ENCODE assay signal across 10 mouse cellular contexts in genomic region chr11:115160883-115161577, GRCm38 (mm10). TPM values are rescaled to one million over a fixed set of nuclear protein-coding genes. Genes with fewer than 3 reads are reported as not detected.
A peak's percentile ranks its signal among the peaks of the same experiment; 100 is the strongest.
DNase-seq lines count a peak whose midpoint lies in the region; ATAC-seq and TF ChIP-seq lines count a peak whose summit lies in the region.
"Had no signal": no experiment of that assay in that cellular context is flagged by ENCODE, and none has a peak within 500 bp of the region (broad histone marks: within the 10 kb centered on the region; RNA-seq: fewer than 3 reads in every experiment).

No protein-coding gene starts in this region.

- DNase-seq in kidney, adult 18-20 months = peak; percentile 82
- peak; percentile 70 for DNase-seq in brain, embryonic 14.5 days (ENCODE audit: low read depth)
- peak; percentile 56 for DNase-seq in gastrocnemius, postnatal 25 days
- DNase-seq in liver = peak; percentile 87
- peak; percentile 90 for DNase-seq in retina, embryonic 14.5 days (ENCODE audit: low spot score)

- peaks cover 27% of the 10 kb centered on the region; the same call in 1 of the 2 replicates for H3K4me1 ChIP-seq in kidney, embryonic 14.5 days (ENCODE audit: control insufficient read depth, insufficient read depth, low read length)
- H3K4me1 ChIP-seq in ES-Bruce4 (ENCODE audit: control insufficient read depth, insufficient read depth, low read length) = peaks cover 4% of the 10 kb centered on the region

- H3K4me2 ChIP-seq in kidney, embryonic 14.5 days (replicated peaks; ENCODE audit: low read depth, low read length) = no peak overlapping the region
- H3K4me2 ChIP-seq: embryonic facial prominence, embryonic 15.5 days; midbrain, embryonic 12.5 days had no signal

- ATAC-seq in kidney, embryonic 14.5 days (ENCODE audit: low FRiP score, low TSS enrichment) = no peak
- ATAC-seq in activated CD4-positive, CD25-positive, alpha-beta regulatory T cell, adult 4 months = no peak

- no peak overlapping the region for H3K27ac ChIP-seq in kidney, embryonic 14.5 days (ENCODE audit: low read depth, low read length)
- no peak overlapping the region for H3K27ac ChIP-seq in ES-Bruce4 (ENCODE audit: insufficient read depth, low read length)
- H3K27ac ChIP-seq: embryonic facial prominence, embryonic 15.5 days; midbrain, embryonic 12.5 days had no signal

- peak; percentile 93 for TF ChIP-seq CTCF in ES-Bruce4 (IDR thresholded peaks at IDR 0.05; ENCODE audit: low read depth, low read length)
- TF ChIP-seq CTCF in brain, embryonic 14.5 days (IDR thresholded peaks at IDR 0.05; ENCODE audit: borderline replicate concordance, extremely low read depth, insufficient read depth, insufficient read length) = peak; percentile 87

- no peak for TF ChIP-seq EP300 in ES-Bruce4 (IDR thresholded peaks at IDR 0.05; ENCODE audit: insufficient read depth, low read depth, low read length)

- no peaks in the 10 kb centered on the region for H3K9me3 ChIP-seq in kidney, embryonic 14.5 days (ENCODE audit: control insufficient read depth, low read length)
- no peaks in the 10 kb centered on the region for H3K9me3 ChIP-seq in ES-Bruce4 (replicated peaks; ENCODE audit: control insufficient read depth, insufficient read depth, low read length, poor library complexity, severe bottlenecking)
- H3K9me3 ChIP-seq: embryonic facial prominence, embryonic 15.5 days had no signal

- 31% methylated on average over 10 of the region's 10 CpGs for WGBS in kidney, embryonic 14.5 days

- no peak overlapping the region for H3K9ac ChIP-seq in kidney, embryonic 14.5 days (ENCODE audit: low read depth, low read length)
- no peak overlapping the region for H3K9ac ChIP-seq in ES-Bruce4 (ENCODE audit: low read depth, poor library complexity, severe bottlenecking)
- H3K9ac ChIP-seq: embryonic facial prominence, embryonic 15.5 days; midbrain, embryonic 12.5 days had no signal

- no peaks in the 10 kb centered on the region for H3K36me3 ChIP-seq in kidney, embryonic 14.5 days (ENCODE audit: control insufficient read depth, insufficient read depth, low read length)
- H3K36me3 ChIP-seq in ES-Bruce4 (ENCODE audit: control insufficient read depth, insufficient read depth, low read length, poor library complexity, severe bottlenecking) = no peaks in the 10 kb centered on the region
- H3K36me3 ChIP-seq: embryonic facial prominence, embryonic 15.5 days; midbrain, embryonic 12.5 days had no signal

- peaks cover 3% of the 10 kb centered on the region; the same call in 1 of the 2 replicates for H3K27me3 ChIP-seq in kidney, embryonic 14.5 days (ENCODE audit: control insufficient read depth, insufficient read depth, low read length)
- H3K27me3 ChIP-seq in ES-Bruce4 (ENCODE audit: control insufficient read depth, insufficient read depth, low read length, poor library complexity, severe bottlenecking) = no peaks in the 10 kb centered on the region

- TF ChIP-seq POLR2A in ES-Bruce4 (IDR thresholded peaks at IDR 0.05; ENCODE audit: insufficient read depth, low read length) = no peak
- TF ChIP-seq POLR2A in brain, embryonic 14.5 days (IDR thresholded peaks at IDR 0.05; ENCODE audit: borderline replicate concordance, extremely low read depth, insufficient read depth, insufficient read length, poor library complexity, severe bottlenecking) = no peak

- H3K4me3 ChIP-seq in kidney, embryonic 14.5 days (ENCODE audit: low read length) = no peak overlapping the region
- no peak overlapping the region for H3K4me3 ChIP-seq in ES-Bruce4 (ENCODE audit: low read depth, low read length)
- H3K4me3 ChIP-seq: embryonic facial prominence, embryonic 15.5 days; midbrain, embryonic 12.5 days had no signal

RNA-seq across cellular contexts. Expression of gene Slc9a3r1, which starts 2.1 kb away (rescaled TPM):
- polyA plus RNA-seq in kidney, embryonic 14.5 days (2014; fragmentation: Nextera tagmentation; extraction: Ambion mirVana) = 81.5 and 110 TPM in 2 replicates
- polyA plus RNA-seq in ES-Bruce4 (2011; ENCODE audit: insufficient read depth, insufficient read length, low read depth, missing spikeins) = 73.2 and 77.8 TPM in 2 replicates
- polyA plus RNA-seq in brain, embryonic 14.5 days (2012; rRNA removed) = 31.6 and 40.5 TPM in 2 replicates
- total RNA-seq in gastrocnemius, postnatal 25 days (2021) = 1 to 10 TPM; 2.3 to 3.9 TPM
- polyA plus RNA-seq in activated CD4-positive, CD25-positive, alpha-beta regulatory T cell, adult 4 months (2017; shearing (Covaris generic)) = 100 to 1,000 TPM; 166 to 228 TPM

RNA-seq across cellular contexts. Expression of gene Tmem104, which starts 26.3 kb away (rescaled TPM):
- 6.3 and 10.3 TPM in 2 replicates for polyA plus RNA-seq in kidney, embryonic 14.5 days (2014; fragmentation: Nextera tagmentation; extraction: Ambion mirVana)
- 4.8 and 8.0 TPM in 2 replicates for polyA plus RNA-seq in ES-Bruce4 (2011; ENCODE audit: insufficient read depth, insufficient read length, low read depth, missing spikeins)
- polyA plus RNA-seq in brain, embryonic 14.5 days (2012; rRNA removed) = 7.1 and 10.7 TPM in 2 replicates
- 1 to 10 TPM; 4.1 to 5.8 TPM for total RNA-seq in gastrocnemius, postnatal 25 days (2021)
- polyA plus RNA-seq in activated CD4-positive, CD25-positive, alpha-beta regulatory T cell, adult 4 months (2017; shearing (Covaris generic)) = 10 to 100 TPM in 1 of 2 experiments, 1 to 10 TPM in 1; 9.3 to 11.9 TPM

RNA-seq across cellular contexts. Expression of gene Nat9, which starts 26.6 kb away (rescaled TPM):
- 18.2 and 18.4 TPM in 2 replicates for polyA plus RNA-seq in kidney, embryonic 14.5 days (2014; fragmentation: Nextera tagmentation; extraction: Ambion mirVana)
- polyA plus RNA-seq in ES-Bruce4 (2011; ENCODE audit: insufficient read depth, insufficient read length, low read depth, missing spikeins) = 13.1 and 16.2 TPM in 2 replicates
- 16.0 and 16.9 TPM in 2 replicates for polyA plus RNA-seq in brain, embryonic 14.5 days (2012; rRNA removed)
- 10 to 100 TPM; 10.7 to 13.2 TPM for total RNA-seq in gastrocnemius, postnatal 25 days (2021)
- 10 to 100 TPM; 14.0 to 14.6 TPM for polyA plus RNA-seq in activated CD4-positive, CD25-positive, alpha-beta regulatory T cell, adult 4 months (2017; shearing (Covaris generic))

RNA-seq across cellular contexts. Expression of gene Cd300lf, which starts 27.2 kb away (rescaled TPM):
- polyA plus RNA-seq in kidney, embryonic 14.5 days (2014; fragmentation: Nextera tagmentation; extraction: Ambion mirVana) = 0.26 TPM in 2 replicates
- polyA plus RNA-seq in ES-Bruce4 (2011; ENCODE audit: insufficient read depth, insufficient read length, low read depth, missing spikeins) = 1.1 TPM in 1 of 2 replicates, not detected in the other
- 0.10 and 0.15 TPM in 2 replicates for polyA plus RNA-seq in brain, embryonic 14.5 days (2012; rRNA removed)
- total RNA-seq in gastrocnemius, postnatal 25 days (2021) = not detected
- 1 to 10 TPM in 1 of 2 experiments, under 1 TPM in 1; 0.37 to 1.5 TPM for polyA plus RNA-seq in activated CD4-positive, CD25-positive, alpha-beta regulatory T cell, adult 4 months (2017; shearing (Covaris generic))
